Mouse (Mus musculus) kidney, postnatal 10 days (tissue): Measurements from ENCODE around the gene Sec22a.

ENCODE experiments used
- DNase-seq: peaks from one replicate; pipeline ENCODE4 v3.0.0; 2021; ENCODE audit warnings: mixed read lengths

Gene Sec22a

DNA sequence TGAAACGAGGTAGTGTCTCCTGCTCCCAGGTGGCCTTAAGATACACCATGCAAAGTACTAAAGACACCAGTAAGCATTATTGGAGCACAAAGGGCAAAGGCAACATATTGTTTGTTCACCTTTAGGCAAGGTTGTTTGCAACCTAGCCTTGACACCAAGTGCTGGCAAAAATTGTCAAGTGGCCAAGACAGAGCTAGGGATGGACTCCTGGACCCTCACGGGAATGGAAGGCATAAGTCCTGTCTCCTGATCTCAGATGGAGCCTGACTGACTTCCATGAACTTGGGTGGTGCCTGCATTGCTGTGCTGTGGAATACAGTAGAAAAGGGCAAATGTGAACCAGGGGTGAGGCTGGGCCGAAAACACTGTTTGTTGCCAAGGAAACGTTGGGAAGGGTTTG is 54.1 kb downstream of the Sec22a start:
- no peak for DNase-seq

GRCm38 (mm10) chr16:35308486-35309143 is 55.1 kb downstream of the Sec22a start:
- no peak for DNase-seq

- no peak for DNase-seq
These were observed 55.7 kb downstream of the Sec22a start for GRCm38 (mm10) chr16:35308016-35308415.

GRCm38 (mm10) chr16:35307331-35307730 is 56.4 kb downstream of the Sec22a start:
- no peak for DNase-seq

- no peak for DNase-seq
These were observed 57.1 kb downstream of the Sec22a start for GRCm38 (mm10) chr16:35306631-35307030.

DNA sequence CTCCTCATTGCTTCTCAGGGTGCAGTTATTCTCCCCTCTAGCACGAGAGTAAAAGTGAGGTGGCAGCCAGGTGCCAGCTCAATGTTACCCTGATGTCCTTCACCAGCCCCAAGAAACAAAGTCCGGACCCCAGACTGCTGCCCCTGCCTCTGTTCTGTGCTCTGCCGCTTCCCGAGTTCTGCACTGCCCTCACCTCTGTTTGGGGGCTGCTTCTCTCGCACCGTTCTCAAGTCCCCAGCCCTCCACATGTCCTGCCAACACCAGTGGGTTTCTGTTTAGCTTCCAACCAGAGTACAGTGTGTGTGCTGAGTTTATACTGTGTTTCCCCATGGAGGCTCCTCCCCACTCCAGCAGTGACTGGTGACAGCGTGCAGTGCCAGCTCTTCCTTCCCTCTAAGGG is 58.5 kb downstream of the Sec22a start:
- DNase-seq: no peak

GRCm38 (mm10) chr16:35304416-35304815 is 59.3 kb downstream of the Sec22a start:
- no peak for DNase-seq

DNA sequence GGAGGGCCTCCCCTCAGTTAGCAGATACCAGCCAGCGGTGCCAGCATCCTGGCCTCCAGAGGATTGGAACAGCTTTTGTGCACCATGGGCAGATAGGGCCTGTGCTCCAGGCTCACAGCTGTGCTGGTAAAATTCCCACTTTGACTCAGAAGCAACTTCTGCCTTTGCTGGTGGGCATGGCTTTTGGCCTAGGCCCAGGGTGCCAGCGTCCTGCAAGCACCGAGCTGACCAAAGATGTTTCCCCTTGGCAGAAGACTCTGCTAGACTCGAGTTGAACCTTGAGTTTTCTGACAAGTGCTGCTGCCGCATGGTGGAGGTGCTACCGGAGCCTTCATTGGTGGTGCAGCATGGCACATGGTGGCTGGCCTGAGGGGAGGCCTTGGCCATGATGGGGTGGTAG is 60.0 kb downstream of the Sec22a start:
- DNase-seq: no peak

GRCm38 (mm10) chr16:35302441-35303280 is 61.1 kb downstream of the Sec22a start:
- DNase-seq: peak; percentile 69

- DNase-seq: no peak
These were observed 63.6 kb downstream of the Sec22a start for GRCm38 (mm10) chr16:35300156-35300555.

- no peak for DNase-seq
These were observed 65.9 kb downstream of the Sec22a start for GRCm38 (mm10) chr16:35297786-35298185.

DNA sequence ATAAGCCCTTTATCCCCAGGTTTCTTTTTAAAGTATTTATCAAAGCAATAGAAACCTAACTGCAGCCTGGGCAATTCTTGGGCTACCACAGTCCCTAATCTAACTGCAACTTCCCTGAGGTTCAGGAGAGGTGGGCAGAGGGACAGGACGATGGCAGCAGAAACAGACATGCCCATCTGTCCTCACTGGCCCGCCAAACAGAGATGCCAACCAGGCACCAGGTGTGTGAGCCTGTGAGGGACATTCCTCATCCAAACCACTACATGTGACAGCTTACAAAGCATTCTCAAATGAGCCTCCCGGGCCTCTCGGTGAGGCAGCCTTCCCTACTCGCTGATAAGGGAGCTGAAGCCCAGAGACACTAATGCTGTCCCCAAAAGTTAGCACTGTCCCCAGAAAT is 76.5 kb downstream of the Sec22a start:
- DNase-seq: no peak

GRCm38 (mm10) chr16:35285821-35286220 is 77.9 kb downstream of the Sec22a start:
- no peak for DNase-seq

- DNase-seq: no peak
These were observed 81.3 kb downstream of the Sec22a start for GRCm38 (mm10) chr16:35282456-35282855.

GRCm38 (mm10) chr16:35278166-35278565 is 85.6 kb downstream of the Sec22a start:
- no peak for DNase-seq

DNA sequence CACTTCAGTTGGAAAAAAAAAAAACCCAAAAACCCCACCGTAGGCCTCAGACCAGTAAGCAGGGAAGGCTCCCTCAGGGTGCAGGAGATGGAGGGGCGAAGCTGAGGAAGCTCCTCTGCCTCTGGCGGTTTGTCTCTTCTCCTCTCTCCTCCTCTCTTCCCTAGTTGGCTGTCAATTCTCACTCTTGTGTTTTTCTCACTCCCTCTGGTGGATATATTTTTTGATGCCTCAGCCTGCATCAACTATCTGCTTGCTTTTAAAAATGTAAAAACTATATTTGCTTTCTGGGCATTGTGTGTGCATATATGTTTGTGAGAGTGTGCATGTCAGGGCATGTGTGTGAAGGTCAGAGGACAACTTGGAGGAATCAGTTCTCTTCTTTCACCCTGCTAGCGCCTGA is 91.3 kb downstream of the Sec22a start:
- DNase-seq: no peak

GRCm38 (mm10) chr16:35271572-35271971 is 92.1 kb downstream of the Sec22a start:
- DNase-seq: no peak

DNA sequence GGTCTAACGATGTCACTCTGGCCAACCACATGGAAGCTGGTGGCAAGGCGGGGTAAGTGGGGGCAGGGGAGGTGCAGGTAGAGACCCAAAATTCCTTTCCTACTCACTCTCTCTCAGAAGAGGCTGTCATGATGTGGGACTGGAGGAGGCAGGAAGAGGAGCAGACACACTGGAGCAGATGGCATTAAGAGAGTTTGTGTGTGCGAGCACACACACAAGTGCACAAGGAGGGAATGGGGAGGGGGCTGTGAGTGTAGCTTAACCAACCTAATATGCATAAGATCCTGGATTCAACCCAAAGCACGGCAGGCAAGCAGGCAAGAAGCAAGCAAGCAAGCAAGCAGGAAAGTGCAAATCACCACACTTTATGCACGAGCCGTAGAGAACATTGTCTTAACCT is 92.8 kb downstream of the Sec22a start:
- no peak for DNase-seq

DNA sequence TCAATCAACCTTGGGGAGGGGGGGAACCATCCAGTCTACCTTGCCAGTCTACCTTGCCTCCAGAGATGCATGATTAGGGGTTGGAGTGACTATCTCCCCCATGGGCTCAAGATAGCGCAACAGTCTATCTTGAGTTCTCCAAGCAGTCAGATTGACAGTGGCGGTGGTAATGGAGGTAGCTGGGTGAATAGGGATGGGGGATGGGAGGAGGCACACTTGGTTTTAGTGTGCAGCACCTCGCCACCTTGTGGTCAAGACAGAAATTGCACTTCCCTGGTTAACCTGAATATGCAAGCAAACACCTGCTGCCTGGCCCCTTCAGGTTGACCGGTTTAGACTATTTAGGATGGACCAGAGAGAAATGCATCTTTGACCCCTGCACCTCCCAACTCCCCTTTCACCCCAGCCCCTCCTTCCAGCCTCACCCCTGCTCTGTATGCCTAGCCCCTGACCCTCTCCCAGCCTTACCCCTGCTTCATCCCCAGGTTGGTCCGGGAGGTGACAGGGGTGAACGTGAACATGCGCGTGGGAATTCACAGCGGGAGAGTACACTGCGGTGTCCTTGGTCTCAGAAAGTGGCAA is 93.3 kb downstream of the Sec22a start:
- DNase-seq: peak; percentile 93
